Comparison of ENCODE assay signal across 8 mouse cellular contexts in the genomic region with DNA sequence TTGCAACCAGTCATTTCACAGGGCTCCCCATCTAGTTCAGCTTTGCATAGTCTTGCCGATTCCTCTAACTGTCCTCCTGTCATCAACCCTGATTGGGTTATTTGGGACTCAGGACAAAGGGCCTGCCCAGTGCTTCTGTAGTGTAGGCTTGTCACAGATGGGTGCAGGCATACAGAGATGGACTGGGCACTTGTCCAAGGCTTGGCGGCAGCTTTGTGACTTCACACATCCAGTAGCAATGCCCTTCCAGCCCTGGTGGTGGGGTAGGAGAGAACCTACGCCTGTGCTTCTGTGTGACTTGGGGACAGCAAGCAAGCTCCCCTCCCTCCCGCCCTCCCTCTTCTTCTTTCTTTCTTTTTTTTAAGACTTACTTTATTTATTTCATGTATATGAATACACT. TPM values are rescaled to one million over a fixed set of nuclear protein-coding genes. Genes with fewer than 3 reads are reported as not detected.
A peak's percentile ranks its signal among the peaks of the same experiment; 100 is the strongest.
DNase-seq lines count a peak whose midpoint lies in the region; ATAC-seq and TF ChIP-seq lines count a peak whose summit lies in the region.

No protein-coding gene starts in this region.

- H3K4me3 ChIP-seq in forebrain, embryonic 14.5 days (ENCODE audit: low read depth, low read length): no peak overlapping the region
- no peak overlapping the region for H3K4me3 ChIP-seq in forebrain, embryonic 12.5 days (replicated peaks)
- no peak overlapping the region for H3K4me3 ChIP-seq in midbrain, postnatal 0 days (ENCODE audit: low read depth, low read length)
- H3K4me3 ChIP-seq in midbrain, embryonic 11.5 days (ENCODE audit: low read depth, low read length): no peak overlapping the region

- no peak overlapping the region for H3K4me2 ChIP-seq in forebrain, embryonic 14.5 days (ENCODE audit: low read length)
- no peak overlapping the region for H3K4me2 ChIP-seq in forebrain, embryonic 12.5 days
- no peak overlapping the region for H3K4me2 ChIP-seq in midbrain, postnatal 0 days (ENCODE audit: low read depth, low read length, poor library complexity, severe bottlenecking)
- H3K4me2 ChIP-seq in midbrain, embryonic 11.5 days: no peak overlapping the region

- peaks cover 29% of the 10 kb centered on the region for H3K36me3 ChIP-seq in forebrain, embryonic 14.5 days (ENCODE audit: control insufficient read depth, insufficient read depth, low read length)
- peaks cover 31% of the 10 kb centered on the region for H3K36me3 ChIP-seq in forebrain, embryonic 12.5 days (replicated peaks)
- peaks cover 3% of the 10 kb centered on the region; the same call in 1 of the 2 replicates for H3K36me3 ChIP-seq in midbrain, postnatal 0 days (ENCODE audit: insufficient read depth, low read length)
- peaks cover 9% of the 10 kb centered on the region for H3K36me3 ChIP-seq in midbrain, embryonic 11.5 days (ENCODE audit: control insufficient read depth, insufficient read depth, low read length)

- H3K4me1 ChIP-seq in forebrain, embryonic 14.5 days (ENCODE audit: control insufficient read depth, insufficient read depth, low read length): no peaks in the 10 kb centered on the region
- no peaks in the 10 kb centered on the region for H3K4me1 ChIP-seq in forebrain, embryonic 12.5 days
- no peaks in the 10 kb centered on the region for H3K4me1 ChIP-seq in midbrain, postnatal 0 days (ENCODE audit: insufficient read depth, low read length)
- no peaks in the 10 kb centered on the region for H3K4me1 ChIP-seq in midbrain, embryonic 11.5 days (ENCODE audit: control insufficient read depth, insufficient read depth, low read length)

- no peak overlapping the region for H3K27ac ChIP-seq in forebrain, embryonic 14.5 days (ENCODE audit: low read depth, low read length)
- H3K27ac ChIP-seq in forebrain, embryonic 12.5 days: no peak overlapping the region
- H3K27ac ChIP-seq in midbrain, postnatal 0 days (ENCODE audit: low read depth, low read length): no peak overlapping the region
- H3K27ac ChIP-seq in midbrain, embryonic 11.5 days (ENCODE audit: low read depth, low read length): no peak overlapping the region

- ATAC-seq in forebrain, embryonic 14.5 days: peak; percentile 40; the same call in 1 of the 2 replicates
- ATAC-seq in forebrain, embryonic 12.5 days (ENCODE audit: low FRiP score): no peak
- no peak for ATAC-seq in midbrain, postnatal 0 days (ENCODE audit: low FRiP score)
- no peak for ATAC-seq in midbrain, embryonic 11.5 days (ENCODE audit: low FRiP score)
- ATAC-seq in megakaryocyte-erythroid progenitor cell, adult 5-6 weeks (replicated peaks; ENCODE audit: low FRiP score, low TSS enrichment, poor library complexity, severe bottlenecking): peak; percentile 59; the same call in 1 of the 2 replicates
- ATAC-seq in erythroid progenitor cell, adult 5-6 weeks (replicated peaks; ENCODE audit: low FRiP score, poor library complexity, severe bottlenecking): no peak

- H3K9me3 ChIP-seq in forebrain, embryonic 14.5 days (replicated peaks; ENCODE audit: control insufficient read depth, low read length): no peaks in the 10 kb centered on the region
- no peaks in the 10 kb centered on the region for H3K9me3 ChIP-seq in forebrain, embryonic 12.5 days
- H3K9me3 ChIP-seq in midbrain, postnatal 0 days (ENCODE audit: low read length): no peaks in the 10 kb centered on the region
- no peaks in the 10 kb centered on the region for H3K9me3 ChIP-seq in midbrain, embryonic 11.5 days (ENCODE audit: control insufficient read depth, low read length)

- no peaks in the 10 kb centered on the region for H3K27me3 ChIP-seq in forebrain, embryonic 14.5 days (replicated peaks; ENCODE audit: control insufficient read depth, insufficient read depth, low read length)
- no peaks in the 10 kb centered on the region for H3K27me3 ChIP-seq in forebrain, embryonic 12.5 days
- H3K27me3 ChIP-seq in midbrain, postnatal 0 days (ENCODE audit: insufficient read depth, low read length): no peaks in the 10 kb centered on the region
- H3K27me3 ChIP-seq in midbrain, embryonic 11.5 days (ENCODE audit: control insufficient read depth, insufficient read depth, low read length): no peaks in the 10 kb centered on the region

- DNase-seq in forebrain, embryonic 14.5 days (ENCODE audit: low spot score): peak; percentile 56
- DNase-seq in midbrain, postnatal 0 days (ENCODE audit: low spot score): peak; percentile 88
- DNase-seq in midbrain, embryonic 11.5 days (ENCODE audit: low spot score, missing footprints): no peak
- peak; percentile 25 to 38 for DNase-seq in kidney, postnatal 4 days
- no peak for DNase-seq in T-cell, adult 2 months (ENCODE audit: low spot score)

- H3K9ac ChIP-seq in forebrain, embryonic 14.5 days (ENCODE audit: low read length): no peak overlapping the region
- no peak overlapping the region for H3K9ac ChIP-seq in forebrain, embryonic 12.5 days
- H3K9ac ChIP-seq in midbrain, postnatal 0 days (replicated peaks; ENCODE audit: low read length, poor library complexity, severe bottlenecking): no peak overlapping the region
- H3K9ac ChIP-seq in midbrain, embryonic 11.5 days (ENCODE audit: low read length): no peak overlapping the region

- TF ChIP-seq CTCF in midbrain, postnatal 0 days (IDR thresholded peaks at IDR 0.05): no peak

- 74% methylated on average over 4 of the region's 4 CpGs for WGBS in forebrain, embryonic 14.5 days
- 86% methylated on average over 4 of the region's 4 CpGs for WGBS in forebrain, embryonic 12.5 days
- whole genome bisulfite sequencing in midbrain, postnatal 0 days: 79% methylated on average over 4 of the region's 4 CpGs
- WGBS in midbrain, embryonic 11.5 days: 94% methylated on average over 4 of the region's 4 CpGs

RNA-seq across cellular contexts. Expression of a gene that starts 39.6 kb away (rescaled TPM):
- 121 and 143 TPM in 2 replicates for polyA plus RNA-seq in forebrain, embryonic 14.5 days (2014; fragmentation: Nextera tagmentation; extraction: Ambion mirVana)
- polyA plus RNA-seq in forebrain, embryonic 12.5 days (2016; fragmentation: Nextera tagmentation; extraction: Ambion mirVana): 105 and 111 TPM in 2 replicates
- total RNA-seq in midbrain, postnatal 0 days (2014; rRNA removed): 27.6 and 37.4 TPM in 2 replicates
- 108 and 116 TPM in 2 replicates for polyA plus RNA-seq in midbrain, postnatal 0 days (2015; fragmentation: Nextera tagmentation; extraction: Ambion mirVana)
- polyA plus RNA-seq in midbrain, embryonic 11.5 days (2014; fragmentation: Nextera tagmentation; extraction: Ambion mirVana): 91.4 and 102 TPM in 2 replicates
- total RNA-seq in megakaryocyte-erythroid progenitor cell, adult 5-6 weeks (2014; fragmentation: Nextera tagmentation): 29.2 and 31.5 TPM in 2 replicates
- 56.1 and 84.1 TPM in 2 replicates for total RNA-seq in megakaryocyte-erythroid progenitor cell, adult 5-6 weeks (2017)
- 1.8 and 15.1 TPM in 2 replicates for total RNA-seq in erythroid progenitor cell, adult 5-6 weeks (2015; ENCODE audit: low replicate concordance)
- 14.6 and 15.4 TPM in 2 replicates for total RNA-seq in erythroid progenitor cell, adult 5-6 weeks (2017; ENCODE audit: low replicate concordance)

RNA-seq across cellular contexts. Expression of a gene that starts 55.8 kb away (rescaled TPM):
- 502 and 507 TPM in 2 replicates for polyA plus RNA-seq in forebrain, embryonic 14.5 days (2014; fragmentation: Nextera tagmentation; extraction: Ambion mirVana)
- polyA plus RNA-seq in forebrain, embryonic 12.5 days (2016; fragmentation: Nextera tagmentation; extraction: Ambion mirVana): 708 and 716 TPM in 2 replicates
- 234 and 372 TPM in 2 replicates for total RNA-seq in midbrain, postnatal 0 days (2014; rRNA removed)
- polyA plus RNA-seq in midbrain, postnatal 0 days (2015; fragmentation: Nextera tagmentation; extraction: Ambion mirVana): 387 and 466 TPM in 2 replicates
- 708 and 733 TPM in 2 replicates for polyA plus RNA-seq in midbrain, embryonic 11.5 days (2014; fragmentation: Nextera tagmentation; extraction: Ambion mirVana)
- total RNA-seq in megakaryocyte-erythroid progenitor cell, adult 5-6 weeks (2014; fragmentation: Nextera tagmentation): 370 and 390 TPM in 2 replicates
- 690 and 765 TPM in 2 replicates for total RNA-seq in megakaryocyte-erythroid progenitor cell, adult 5-6 weeks (2017)
- total RNA-seq in erythroid progenitor cell, adult 5-6 weeks (2015; ENCODE audit: low replicate concordance): 430 and 594 TPM in 2 replicates
- 425 and 602 TPM in 2 replicates for total RNA-seq in erythroid progenitor cell, adult 5-6 weeks (2017; ENCODE audit: low replicate concordance)

Comparison
In these comparisons a context has a peak if more than half of its experiments do, and no peak if none do; other contexts are left out.
1. ATAC-seq: peak in forebrain, embryonic 14.5 days (single experiment) and megakaryocyte-erythroid progenitor cell, adult 5-6 weeks (single experiment); none in forebrain, embryonic 12.5 days (single experiment), midbrain, postnatal 0 days (single experiment), midbrain, embryonic 11.5 days (single experiment) and erythroid progenitor cell, adult 5-6 weeks (single experiment).
2. DNase-seq: peak in forebrain, embryonic 14.5 days (single experiment), midbrain, postnatal 0 days (single experiment) and kidney, postnatal 4 days (2 of 2); none in midbrain, embryonic 11.5 days (single experiment) and T-cell, adult 2 months (single experiment).